Mouse (Mus musculus) limb, embryonic 14.5 days (tissue): ENCODE data around the gene Morn5. TPM values are rescaled to one million over a fixed set of nuclear protein-coding genes. Genes with fewer than 3 reads are reported as not detected.

ENCODE experiments used
- ATAC-seq: fragments of 200-750 bp; cut with Nextera tagmentation; 2 replicates; pipeline ENCODE4 v1.8.0; 2017; ENCODE audit warnings: low read depth, moderate number of reproducible peaks, moderate TSS enrichment; ENCODE audit not compliant: low FRiP score
- DNase-seq: peaks from one replicate; pipeline ENCODE4 v3.0.0-alpha.2; 2015; ENCODE audit warnings: low spot score
- H3K27ac ChIP-seq: fragments of 300-500 bp; sonication (generic); replicated peaks from 2 replicates; pipeline ENCODE4 v1.5.1; 2014; ENCODE audit warnings: low read depth, mild to moderate bottlenecking, low read length, moderate library complexity, mixed read lengths
- H3K27me3 ChIP-seq: fragments of 300-500 bp; sonication (generic); 2 replicates; pipeline ENCODE4 v1.6.1; 2014; ENCODE audit warnings: low read length, mixed read lengths; ENCODE audit not compliant: control insufficient read depth, insufficient read depth
- H3K36me3 ChIP-seq: fragments of 300-500 bp; sonication (generic); 2 replicates; pipeline ENCODE4 v1.6.1; 2014; ENCODE audit warnings: mild to moderate bottlenecking, low read length, moderate library complexity, mixed read lengths; ENCODE audit not compliant: control insufficient read depth, insufficient read depth
- H3K4me1 ChIP-seq: fragments of 300-500 bp; sonication (generic); 2 replicates; pipeline ENCODE4 v1.6.1; 2014; ENCODE audit warnings: antibody characterized with exemption, low read length, mixed read lengths; ENCODE audit not compliant: control insufficient read depth, insufficient read depth
- H3K4me2 ChIP-seq: fragments of 300-500 bp; sonication (generic); replicated peaks from 2 replicates; pipeline ENCODE4 v1.6.1; 2014; ENCODE audit warnings: low read depth, mild to moderate bottlenecking, low read length, moderate library complexity; ENCODE audit not compliant: severe bottlenecking
- H3K4me3 ChIP-seq: fragments of 300-500 bp; sonication (generic); replicated peaks from 2 replicates; pipeline ENCODE4 v1.5.1; 2014; ENCODE audit warnings: low read length
- H3K9ac ChIP-seq: fragments of 300-500 bp; sonication (generic); 2 replicates; pipeline ENCODE4 v1.6.1; 2014; ENCODE audit warnings: mild to moderate bottlenecking, low read depth, low read length, moderate library complexity; ENCODE audit not compliant: severe bottlenecking
- H3K9me3 ChIP-seq: fragments of 300-500 bp; sonication (generic); 2 replicates; pipeline ENCODE4 v1.6.1; 2016; ENCODE audit warnings: low read length; ENCODE audit not compliant: control insufficient read depth
- POLR2A ChIP-seq: fragments of 200-500 bp; IDR thresholded peaks from 2 replicates; pipeline ENCODE4 v1.8.0; 2012; ENCODE audit warnings: inconsistent platforms, mild to moderate bottlenecking, moderate library complexity, borderline replicate concordance; ENCODE audit not compliant: insufficient read depth, insufficient read length; ENCODE audit errors: extremely low read depth
- WGBS: fragments of 180-500 bp; shearing (Covaris S2); extraction: QIAGEN DNeasy Blood & Tissue Kit; methylation state at CpG from one replicate; pipeline ENCODE4 v1.1.7; 2014; 5-methylcytosine and 5-hydroxymethylcytosine counted together
- polyA plus RNA-seq, 2 experiments: library from polyadenylated mRNA; depleted of rRNA in 1 of 2; stranded (reverse) in 1 of 2; unstranded in 1 of 2; fragments of >200 nt; fragmentation: Nextera tagmentation in 1 of 2; extraction: Ambion mirVana in 1 of 2; gene quantifications; 2 replicates each; pipeline versions ENCODE4 v1.2.1 to v1.2.3; 2012 to 2014

Gene Morn5
- polyA plus RNA-seq (2012; rRNA removed) (0.19 and 0.46 TPM in 2 replicates), polyA plus RNA-seq (2014; fragmentation: Nextera tagmentation; extraction: Ambion mirVana) (not detected in 2 replicates)

DNA sequence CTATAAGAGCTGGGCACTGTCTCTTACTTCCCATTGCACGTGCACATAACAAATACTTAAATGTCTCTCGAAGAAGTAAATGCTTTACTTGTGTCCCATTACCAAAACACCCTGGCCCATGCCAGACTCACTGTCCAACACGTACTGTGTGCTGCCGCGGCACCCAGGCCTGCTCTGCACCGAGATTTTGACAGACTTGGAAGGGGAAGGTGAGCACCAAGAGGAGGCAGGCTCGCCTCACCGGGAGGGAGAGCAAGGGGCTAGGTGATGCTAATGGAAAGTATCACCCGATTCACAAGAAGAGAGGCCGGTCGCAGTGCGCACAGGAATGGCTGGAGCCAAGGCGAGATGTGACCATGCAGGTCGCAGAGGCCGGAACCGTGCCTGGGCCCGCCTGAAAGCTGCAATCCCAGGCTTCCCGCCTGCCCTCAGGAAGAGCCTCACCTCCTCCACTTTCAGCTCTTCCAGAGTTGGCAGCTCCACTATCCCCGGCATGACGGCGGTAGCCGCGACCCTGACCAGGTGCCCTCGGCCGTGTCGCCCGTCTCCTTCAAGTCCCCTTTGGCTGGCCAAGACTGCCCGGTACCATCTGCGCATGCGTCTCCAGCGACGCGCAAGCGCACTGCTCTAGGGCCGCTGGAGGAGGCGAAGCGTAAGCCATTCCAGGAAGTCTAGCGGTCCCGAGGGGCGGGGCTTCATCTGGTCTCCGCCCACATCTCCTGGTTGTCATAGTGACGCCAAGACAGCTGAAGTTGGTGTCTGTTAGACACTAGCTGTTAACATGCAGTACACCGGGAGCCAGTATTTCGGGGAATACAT is at the start of gene Morn5, which contains the start of gene Ndufa8:
Morn5 (plus strand) TSS at position 711 of the 819 bp plus-strand sequence.
Ndufa8 (minus strand) TSS at position 659 of the 819 bp plus-strand sequence.
- 1% methylated on average over 44 of the region's 44 CpGs for WGBS
- Histone ChIP-seq H3K9me3 (no peaks in the 10 kb centered on the region), H3K9ac (peak within 1 kb of the TSS; percentile 83), H3K4me1 (peaks cover 12% of the 10 kb centered on the region; the same call in 1 of the 2 replicates), H3K36me3 (peaks cover 12% of the 10 kb centered on the region; the same call in 1 of the 2 replicates), H3K27ac (peak within 1 kb of the TSS; percentile 39; the same call in 1 of the 2 replicates), H3K27me3 (no peaks in the 10 kb centered on the region), H3K4me2 (peak within 1 kb of the TSS; percentile 63), H3K4me3 (peak within 1 kb of the TSS; percentile 86)
- peak; percentile 97 for ATAC-seq
- DNase-seq: peak; percentile 98
- 0 out of 2 replicates have a peak, but pooled peaks have one; percentile 56 for TF ChIP-seq POLR2A

GRCm38 (mm10) chr2:36000390-36000789 is 48.9 kb upstream of the Morn5 start:
- H3K4me2 ChIP-seq: no peak overlapping the region
- H3K4me3 ChIP-seq: no peak overlapping the region
- H3K27me3 ChIP-seq: no peaks in the 10 kb centered on the region
- DNase-seq (no peak), ATAC-seq (no peak)
- 35% methylated on average over 1 of the region's 1 CpGs for WGBS
- H3K9ac ChIP-seq: no peak overlapping the region
- no peak for TF ChIP-seq POLR2A
- H3K36me3 ChIP-seq: no peaks in the 10 kb centered on the region
- no peaks in the 10 kb centered on the region for H3K4me1 ChIP-seq
- no peaks in the 10 kb centered on the region for H3K9me3 ChIP-seq
- H3K27ac ChIP-seq: no peak overlapping the region

GRCm38 (mm10) chr2:36002188-36002587 is 47.1 kb upstream of the Morn5 start:
- ATAC-seq: no peak

DNA sequence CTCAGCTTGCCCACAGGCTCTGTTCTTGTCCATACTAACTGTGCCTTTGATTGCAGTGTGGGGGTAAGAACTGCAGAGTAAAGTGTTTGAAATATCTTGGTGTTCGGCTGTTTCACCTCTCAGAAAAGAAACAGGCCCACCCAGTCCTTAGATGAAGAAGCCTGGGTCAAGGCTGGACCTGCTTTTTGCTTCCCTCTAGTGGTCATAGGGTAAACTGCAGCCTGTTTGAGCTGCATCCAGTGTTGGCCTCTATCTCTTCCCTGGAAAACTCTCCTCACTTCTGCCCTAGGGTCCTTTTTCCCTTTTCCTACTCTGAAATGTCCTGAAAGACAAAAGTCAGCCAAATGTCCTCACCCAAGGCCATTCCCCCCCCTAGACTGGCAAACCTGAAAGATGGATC is 41.2 kb upstream of the Morn5 start:
- DNase-seq: peak; percentile 63
- no peak overlapping the region for H3K27ac ChIP-seq
- ATAC-seq: no peak
- 0 out of 2 replicates have a peak, but pooled peaks cover 2% of the 10 kb centered on the region for H3K4me1 ChIP-seq
- H3K4me2 ChIP-seq: no peak overlapping the region
- no peak overlapping the region for H3K9ac ChIP-seq
- H3K4me3 ChIP-seq: no peak overlapping the region
- peaks cover 19% of the 10 kb centered on the region for H3K27me3 ChIP-seq
- TF ChIP-seq POLR2A: no peak
- 22% methylated on average over 1 of the region's 1 CpGs for WGBS
- H3K9me3 ChIP-seq: no peaks in the 10 kb centered on the region
- H3K36me3 ChIP-seq: no peaks in the 10 kb centered on the region

More at GRCm38 (mm10) chr2:36002188-36002587, 47.1 kb upstream of the Morn5 start:
- TF ChIP-seq POLR2A: no peak
- no peaks in the 10 kb centered on the region for H3K4me1 ChIP-seq
- H3K27me3 ChIP-seq: no peaks in the 10 kb centered on the region
- no peaks in the 10 kb centered on the region for H3K9me3 ChIP-seq
- DNase-seq: no peak
- no peak overlapping the region for H3K4me2 ChIP-seq
- WGBS: 42% methylated on average over 6 of the region's 6 CpGs
- no peak overlapping the region for H3K4me3 ChIP-seq
- H3K36me3 ChIP-seq: no peaks in the 10 kb centered on the region
- no peak overlapping the region for H3K27ac ChIP-seq
- no peak overlapping the region for H3K9ac ChIP-seq

DNA sequence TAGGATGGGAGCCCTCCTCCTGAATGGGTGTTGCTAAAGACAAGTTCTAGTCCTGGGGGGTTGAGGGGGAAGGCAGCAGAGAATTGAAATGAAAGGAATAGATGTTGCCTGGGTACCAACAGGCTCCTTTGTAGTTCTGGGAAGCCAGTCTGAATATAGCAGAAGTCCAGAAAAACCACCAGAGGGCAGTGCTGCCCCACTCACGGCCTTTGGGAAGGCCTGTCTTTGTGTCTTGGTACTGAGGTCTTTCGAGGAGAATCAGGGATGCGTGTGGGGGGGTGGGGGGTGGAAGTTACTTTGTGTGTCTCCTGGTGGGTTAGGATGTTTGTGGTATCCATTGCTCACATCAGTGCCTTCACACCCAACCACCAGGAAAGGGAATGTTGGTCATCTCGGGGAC is 39.9 kb upstream of the Morn5 start:
- WGBS: 21% methylated on average over 4 of the region's 4 CpGs
- no peaks in the 10 kb centered on the region for H3K36me3 ChIP-seq
- H3K4me2 ChIP-seq: no peak overlapping the region
- no peak overlapping the region for H3K9ac ChIP-seq
- no peaks in the 10 kb centered on the region for H3K9me3 ChIP-seq
- no peak for TF ChIP-seq POLR2A
- ATAC-seq: 0 out of 2 replicates have a peak, but pooled peaks have one; percentile 55
- peak; percentile 77 for DNase-seq
- no peak overlapping the region for H3K4me3 ChIP-seq
- 0 out of 2 replicates have a peak, but pooled peaks cover 2% of the 10 kb centered on the region for H3K4me1 ChIP-seq
- H3K27ac ChIP-seq: no peak overlapping the region
- H3K27me3 ChIP-seq: peaks cover 19% of the 10 kb centered on the region
